Mouse (Mus musculus) MEL (cell line): Measurements from ENCODE around the gene Aatf. TPM values are rescaled to one million over a fixed set of nuclear protein-coding genes. Genes with fewer than 3 reads are reported as not detected.

Experiments used
- DNase-seq: peaks from one replicate; pipeline ENCODE4 v3.0.0; 2011; ENCODE audit warnings: low read depth, low spot score
- H3K27ac ChIP-seq: 2 replicates; pipeline ENCODE4 v1.5.1; 2012; ENCODE audit warnings: low read depth, mild to moderate bottlenecking, control low read depth, low read length, moderate library complexity; ENCODE audit not compliant: control insufficient read depth
- H3K27me3 ChIP-seq, 2 experiments: fragments of 150-350 bp in 1 of 2; sonication (generic) in 1 of 2; 2 replicates each; pipeline ENCODE4 v1.6.1; 2012; ENCODE audit warnings: low read length in 2 of 2, mild to moderate bottlenecking in 2 of 2, improper control_type of control experiment in 1 of 2, moderate library complexity in 1 of 2; ENCODE audit not compliant: insufficient read depth in 2 of 2, control insufficient read depth in 1 of 2
- H3K36me3 ChIP-seq, 2 experiments: 2 replicates each; pipeline ENCODE4 v1.6.1; 2012 to 2014; ENCODE audit warnings: low read length in 2 of 2, improper control_type of control experiment in 1 of 2, inconsistent platforms in 1 of 2, mild to moderate bottlenecking in 1 of 2; ENCODE audit not compliant: insufficient read depth in 2 of 2, control insufficient read depth in 1 of 2
- H3K4me1 ChIP-seq, 2 experiments: fragments of 150-350 bp in 1 of 2; sonication (generic) in 1 of 2; 2 replicates each; pipeline ENCODE4 v1.6.1; 2012; ENCODE audit warnings: low read length in 2 of 2, improper control_type of control experiment in 1 of 2, mild to moderate bottlenecking in 1 of 2; ENCODE audit not compliant: insufficient read depth in 2 of 2, control insufficient read depth in 1 of 2
- H3K4me3 ChIP-seq, 2 experiments: fragments of 150-350 bp in 1 of 2; sonication (generic) in 1 of 2; 2 replicates each; pipeline ENCODE4 v1.5.1; 2012; ENCODE audit warnings: low read depth in 2 of 2, low read length in 2 of 2, mild to moderate bottlenecking in 2 of 2, moderate library complexity in 2 of 2, control low read depth in 1 of 2, improper control_type of control experiment in 1 of 2; ENCODE audit not compliant: control insufficient read depth in 1 of 2, insufficient read depth in 1 of 2
- H3K79me2 ChIP-seq: 2 replicates; pipeline ENCODE4 v1.6.1; 2012; ENCODE audit warnings: mild to moderate bottlenecking, low read length, moderate library complexity; ENCODE audit not compliant: control insufficient read depth, poor library complexity, insufficient read depth
- H3K9ac ChIP-seq: 2 replicates; pipeline ENCODE4 v1.6.1; 2012; ENCODE audit warnings: low read depth, mild to moderate bottlenecking, control low read depth, low read length, moderate library complexity; ENCODE audit not compliant: control insufficient read depth, poor library complexity, severe bottlenecking
- H3K9me3 ChIP-seq: fragments of 150-350 bp; sonication (generic); replicated peaks from 2 replicates; pipeline ENCODE4 v1.6.1; 2012; ENCODE audit warnings: mild to moderate bottlenecking, low read length, improper control_type of control experiment, moderate library complexity; ENCODE audit not compliant: insufficient read depth
- CHD2 ChIP-seq: IDR thresholded peaks from 2 replicates; pipeline ENCODE4 v1.6.1; 2011; ENCODE audit warnings: low read length, improper control_type of control experiment
- CTCF ChIP-seq, 3 experiments: IDR thresholded peaks in 2 of 3; conservative IDR thresholded peaks in 1 of 3; 2 replicates each; pipeline ENCODE4 v1.5.1; 2011 to 2012; ENCODE audit warnings: low read length in 3 of 3, low read depth in 2 of 3, mild to moderate bottlenecking in 2 of 3, improper control_type of control experiment in 1 of 3, inconsistent platforms in 1 of 3, mixed read lengths in 1 of 3, moderate library complexity in 1 of 3; ENCODE audit not compliant: control insufficient read depth in 1 of 3, insufficient read depth in 1 of 3, poor library complexity in 1 of 3, severe bottlenecking in 1 of 3
- E2F4 ChIP-seq: IDR thresholded peaks from 2 replicates; pipeline ENCODE4 v1.6.1; 2011; ENCODE audit warnings: low read depth, low read length, improper control_type of control experiment, borderline replicate concordance
- ELF1 ChIP-seq: IDR thresholded peaks from 2 replicates; pipeline ENCODE4 v1.6.1; 2014; ENCODE audit warnings: low read depth, mild to moderate bottlenecking, inconsistent platforms, low read length, improper control_type of control experiment, moderate library complexity
- EP300 ChIP-seq, 2 experiments: IDR thresholded peaks; 2 replicates each; pipeline ENCODE4 v1.6.1; 2011; ENCODE audit warnings: improper control_type of control experiment in 2 of 2, low read length in 2 of 2, low read depth in 1 of 2, mild to moderate bottlenecking in 1 of 2
- GATA1 ChIP-seq: IDR thresholded peaks from 2 replicates; pipeline ENCODE4 v1.6.1; 2011; ENCODE audit warnings: low read depth, low read length, improper control_type of control experiment
- JUND ChIP-seq: IDR thresholded peaks from 2 replicates; pipeline ENCODE4 v1.6.1; 2011; ENCODE audit warnings: low read depth, mild to moderate bottlenecking, improper control_type of control experiment, low read length
- KAT2A ChIP-seq: conservative IDR thresholded peaks from 2 replicates; pipeline ENCODE4 v1.6.1; 2012; ENCODE audit warnings: low read depth, low read length, improper control_type of control experiment, inconsistent platforms
- MAX ChIP-seq: IDR thresholded peaks from 2 replicates; pipeline ENCODE4 v1.6.1; 2011; ENCODE audit warnings: low read length, improper control_type of control experiment
- MAZ ChIP-seq: IDR thresholded peaks from 2 replicates; pipeline ENCODE4 v1.6.1; 2012; ENCODE audit warnings: low read depth, mild to moderate bottlenecking, inconsistent platforms, low read length, improper control_type of control experiment
- MYC ChIP-seq: IDR thresholded peaks from 2 replicates; pipeline ENCODE4 v1.6.1; 2011; ENCODE audit warnings: low read depth, mild to moderate bottlenecking, low read length, improper control_type of control experiment, moderate library complexity
- POLR2A ChIP-seq, 2 experiments: IDR thresholded peaks; 2 replicates each; pipeline ENCODE4 v1.6.1; 2011 to 2012; ENCODE audit warnings: low read length in 2 of 2, mild to moderate bottlenecking in 2 of 2, control low read depth in 1 of 2, improper control_type of control experiment in 1 of 2, low read depth in 1 of 2, moderate library complexity in 1 of 2; ENCODE audit not compliant: control insufficient read depth in 1 of 2, insufficient read depth in 1 of 2, poor library complexity in 1 of 2
- POLR2AphosphoS5 ChIP-seq: IDR thresholded peaks from 2 replicates; pipeline ENCODE4 v1.6.1; 2012; ENCODE audit warnings: low read depth, borderline replicate concordance, mild to moderate bottlenecking, inconsistent platforms, low read length, moderate library complexity, mixed read lengths
- RAD21 ChIP-seq: IDR thresholded peaks from 2 replicates; pipeline ENCODE4 v1.6.1; 2011; ENCODE audit warnings: mild to moderate bottlenecking, low read depth, low read length, improper control_type of control experiment
- SMC3 ChIP-seq: IDR thresholded peaks from 2 replicates; pipeline ENCODE4 v1.6.1; 2011; ENCODE audit warnings: low read depth, low read length, improper control_type of control experiment
- USF2 ChIP-seq, 2 experiments: IDR thresholded peaks; 2 replicates each; pipeline ENCODE4 v1.6.1; 2011 to 2012; ENCODE audit warnings: improper control_type of control experiment in 2 of 2, low read length in 2 of 2, borderline replicate concordance in 1 of 2, inconsistent platforms in 1 of 2, low read depth in 1 of 2, mild to moderate bottlenecking in 1 of 2; ENCODE audit not compliant: insufficient read depth in 1 of 2
- ZC3H11A ChIP-seq: IDR thresholded peaks from 2 replicates; pipeline ENCODE4 v1.6.1; 2012; ENCODE audit warnings: low read depth, mild to moderate bottlenecking, inconsistent platforms, low read length, improper control_type of control experiment
- ZKSCAN1 ChIP-seq: IDR thresholded peaks from 2 replicates; pipeline ENCODE4 v1.6.1; 2012; ENCODE audit warnings: low read depth, mild to moderate bottlenecking, inconsistent platforms, low read length, improper control_type of control experiment, moderate library complexity
- ZMIZ1 ChIP-seq: IDR thresholded peaks from 2 replicates; pipeline ENCODE4 v1.6.1; 2012; ENCODE audit warnings: low read depth, mild to moderate bottlenecking, inconsistent platforms, low read length, improper control_type of control experiment, moderate library complexity
- polyA plus RNA-seq, 2 experiments: library from polyadenylated mRNA; stranded (reverse) in 1 of 2; unstranded in 1 of 2; fragments of >175 nt in 1 of 2; fragments of >200 nt in 1 of 2; gene quantifications; 2 replicates each; pipeline versions ENCODE4 v1.2.1 to v1.2.4; 2012; ENCODE audit warnings: low replicate concordance in 2 of 2, low read depth in 1 of 2; ENCODE audit not compliant: insufficient read length in 2 of 2, insufficient read depth in 1 of 2, missing spikeins in 1 of 2
- total RNA-seq: library from RNA; depleted of rRNA; stranded (reverse); fragments of 300-350 nt; gene quantifications from 2 replicates; pipeline ENCODE4 v1.2.3, GENCODE M21; 2012

Gene Aatf
- total and polyA plus RNA-seq, 3 experiments, result 187 to 243 TPM; not detected in 1

- Histone ChIP-seq H3K27ac (no peak overlapping the region), H3K27me3 (no peaks in the 10 kb centered on the region), H3K4me1 (peaks cover 4 to 10% of the 10 kb centered on the region in 2 experiments), H3K79me2 (no peaks in the 10 kb centered on the region), H3K4me3 (no peak overlapping the region), H3K9ac (no peak overlapping the region), H3K9me3 (no peaks in the 10 kb centered on the region), H3K36me3 (peaks cover 0 to 2% of the 10 kb centered on the region in 2 experiments; a peak in 2 of 4 replicates)
- TF ChIP-seq GATA1 (no peak), USF2 (IDR thresholded peaks at IDR 0.05; ENCODE audit: borderline replicate concordance in 1 of 2, insufficient read depth in 1 of 2, low read depth in 1 of 2, low read length in 2 of 2) (no peak), ELF1 (no peak), SMC3 (peak; percentile 17; the same call in 1 of the 2 replicates), ZKSCAN1 (no peak), MYC (no peak), MAX (no peak), KAT2A (no peak), CTCF (IDR thresholded peaks at IDR 0.05 in 2 of 3, conservative IDR thresholded peaks at IDR 0.05 in 1 of 3; ENCODE audit: control insufficient read depth in 1 of 3, insufficient read depth in 1 of 3, low read depth in 2 of 3, low read length in 3 of 3, poor library complexity in 1 of 3, severe bottlenecking in 1 of 3) (peak; percentile 43 to 47 (median 46)), EP300 (IDR thresholded peaks at IDR 0.05; ENCODE audit: low read depth in 1 of 2, low read length in 2 of 2) (no peak), POLR2AphosphoS5 (no peak), CHD2 (no peak), ZC3H11A (no peak), RAD21 (peak; percentile 17), JUND (no peak), E2F4 (no peak), MAZ (no peak)
- no peak for DNase-seq
These were observed 106.6 kb downstream of the Aatf start for GRCm38 (mm10) chr11:84406733-84407132.

GRCm38 (mm10) chr11:84395010-84395409, 118.3 kb downstream of the Aatf start:
- H3K9ac ChIP-seq, result no peak overlapping the region
- DNase-seq, result no peak
- H3K36me3 ChIP-seq, result peaks cover 0 to 1% of the 10 kb centered on the region in 2 experiments; a peak in 2 of 4 replicates
- H3K27me3 ChIP-seq, result no peaks in the 10 kb centered on the region
- no peak overlapping the region for H3K4me3 ChIP-seq
- H3K9me3 ChIP-seq, result no peaks in the 10 kb centered on the region
- no peaks in the 10 kb centered on the region for H3K4me1 ChIP-seq
- no peak overlapping the region for H3K27ac ChIP-seq
- no peak for TF ChIP-seq POLR2A (IDR thresholded peaks at IDR 0.05; ENCODE audit: control insufficient read depth in 1 of 2, insufficient read depth in 1 of 2, low read depth in 1 of 2, low read length in 2 of 2, poor library complexity in 1 of 2)
- no peak for TF ChIP-seq MAX
- no peak for TF ChIP-seq JUND
- no peak for TF ChIP-seq ZMIZ1
- TF ChIP-seq, all 39 proteins: peak for 0
- H3K79me2 ChIP-seq, result no peaks in the 10 kb centered on the region
